Mouse (Mus musculus): ENCODE measurements around the gene Gm6525.

Gene Gm6525

GRCm38 (mm10) chr3:84173581-84174154 lies at the start of gene Gm6525:
Gm6525 (plus strand) TSS chr3:84174104.
- in situ Hi-C loops (cut with MboI, MseI), result loop anchor here (5.0 kb wide), 1 partner anchor 139 kb away; no protein-coding TSS in a partner anchor

- in situ Hi-C loops (cut with MboI, MseI), result no loop called here
Measured at GRCm38 (mm10) chr3:84125704-84126289, 48.1 kb upstream of the Gm6525 start.

- in situ Hi-C loops (cut with MboI, MseI), result no loop called here
Measured at GRCm38 (mm10) chr3:84126721-84127120, 47.2 kb upstream of the Gm6525 start.

GRCm38 (mm10) chr3:84127431-84127830 lies 46.5 kb upstream of the Gm6525 start:
- in situ Hi-C loops (cut with MboI, MseI), result no loop called here

- in situ Hi-C loops (cut with MboI, MseI), result no loop called here
Measured at GRCm38 (mm10) chr3:84128871-84129870, 44.7 kb upstream of the Gm6525 start.

- in situ Hi-C loops (cut with MboI, MseI), result loop anchor here (10.0 kb wide), 1 partner anchor 1896 kb away; no protein-coding TSS in a partner anchor
Measured at GRCm38 (mm10) chr3:84130776-84131175, 43.1 kb upstream of the Gm6525 start.

GRCm38 (mm10) chr3:84131369-84131768 lies 42.5 kb upstream of the Gm6525 start:
- in situ Hi-C loops (cut with MboI, MseI), result loop anchor here (10.0 kb wide), 1 partner anchor 1897 kb away; no protein-coding TSS in a partner anchor

- in situ Hi-C loops (cut with MboI, MseI), result loop anchor here (10.0 kb wide), 1 partner anchor 1901 kb away; no protein-coding TSS in a partner anchor
Measured at GRCm38 (mm10) chr3:84135387-84135786, 38.5 kb upstream of the Gm6525 start.

GRCm38 (mm10) chr3:84135933-84136332 lies 38.0 kb upstream of the Gm6525 start:
- in situ Hi-C loops (cut with MboI, MseI), result loop anchor here (10.0 kb wide), 1 partner anchor 1901 kb away; no protein-coding TSS in a partner anchor

GRCm38 (mm10) chr3:84136509-84136908 lies 37.4 kb upstream of the Gm6525 start:
- in situ Hi-C loops (cut with MboI, MseI), result loop anchor here (10.0 kb wide), 1 partner anchor 1902 kb away; no protein-coding TSS in a partner anchor

- in situ Hi-C loops (cut with MboI, MseI), result no loop called here
Measured at GRCm38 (mm10) chr3:84140947-84141346, 33.0 kb upstream of the Gm6525 start.

GRCm38 (mm10) chr3:84149831-84150230 lies 24.1 kb upstream of the Gm6525 start:
- in situ Hi-C loops (cut with MboI, MseI), result no loop called here

- in situ Hi-C loops (cut with MboI, MseI), result no loop called here
Measured at GRCm38 (mm10) chr3:84154721-84155141, 19.2 kb upstream of the Gm6525 start.

- in situ Hi-C loops (cut with MboI, MseI), result no loop called here
Measured at GRCm38 (mm10) chr3:84155146-84155545, 18.8 kb upstream of the Gm6525 start.

GRCm38 (mm10) chr3:84155558-84156006 lies 18.3 kb upstream of the Gm6525 start, which contains the start of gene Mnd1:
Mnd1 (minus strand) TSS chr3:84155786.
- in situ Hi-C loops (cut with MboI, MseI), result no loop called here

- in situ Hi-C loops (cut with MboI, MseI), result no loop called here
Measured at GRCm38 (mm10) chr3:84156105-84156504, 17.8 kb upstream of the Gm6525 start.

- in situ Hi-C loops (cut with MboI, MseI), result no loop called here
Measured at GRCm38 (mm10) chr3:84157011-84157410, 16.9 kb upstream of the Gm6525 start.

- in situ Hi-C loops (cut with MboI, MseI), result no loop called here
Measured at GRCm38 (mm10) chr3:84157559-84158350, 16.1 kb upstream of the Gm6525 start.

- in situ Hi-C loops (cut with MboI, MseI), result no loop called here
Measured at GRCm38 (mm10) chr3:84165391-84165790, 8.5 kb upstream of the Gm6525 start.

GRCm38 (mm10) chr3:84166073-84166472 lies 7.8 kb upstream of the Gm6525 start:
- in situ Hi-C loops (cut with MboI, MseI), result no loop called here

GRCm38 (mm10) chr3:84168943-84169342 lies 5.0 kb upstream of the Gm6525 start:
- in situ Hi-C loops (cut with MboI, MseI), result no loop called here

Measured in regulatory T cell (primary cell).